Mouse (Mus musculus) right cerebral cortex, adult 2 months (tissue): ENCODE measurements at regions not wholly inside any gene's neighbourhood (a gene's known extent, or its start where the extent isn't known, plus 50 kb on each side); places are given as distances from the start of the nearest gene placed in this dataset.
A peak's percentile ranks its signal among the peaks of the same experiment; 100 is the strongest.

Experiments
- DNase-seq, 2 experiments: peaks; one replicate each; pipeline ENCODE4 v3.0.0; 2021 to 2022; ENCODE audit warnings: low spot score in 2 of 2

DNA sequence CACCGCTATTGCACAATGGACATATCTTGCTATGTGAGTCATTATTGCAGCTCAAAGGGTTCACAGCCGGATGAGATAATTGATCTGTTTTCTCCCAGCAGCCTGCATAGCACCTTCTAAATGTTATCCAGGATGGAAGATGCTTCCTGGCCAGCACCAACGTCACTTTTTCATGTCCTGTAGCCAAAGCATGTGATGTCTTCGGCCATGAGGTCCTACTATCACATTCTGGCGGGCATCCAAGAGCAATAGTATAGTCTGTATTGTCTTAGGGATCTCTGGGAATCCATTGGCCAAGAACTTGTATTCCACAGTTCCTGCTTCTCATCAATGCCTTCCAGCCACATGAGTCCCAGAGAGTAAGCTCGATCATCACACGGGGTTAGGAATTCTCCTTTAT is 70.6 kb downstream of the Npy start:
- DNase-seq, result no peak

DNA sequence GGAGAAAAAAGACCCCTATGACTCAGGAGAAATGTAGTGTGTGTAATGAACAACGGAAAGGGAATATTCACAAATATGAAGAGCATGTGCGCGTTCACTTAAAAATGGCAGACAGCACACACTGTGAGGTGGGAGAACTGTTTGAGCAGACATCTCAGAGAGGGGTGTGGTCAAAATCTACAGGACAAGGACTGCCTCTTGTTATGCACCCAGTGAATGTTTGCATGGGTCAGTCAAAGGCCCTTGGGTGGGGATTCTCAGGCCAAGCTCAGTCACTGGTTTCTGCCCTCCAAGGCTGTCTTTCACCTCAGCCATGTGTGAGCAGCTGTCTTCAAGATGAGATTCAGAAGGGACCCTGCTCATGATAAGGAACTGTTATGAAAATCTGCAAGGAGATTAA is 76.6 kb downstream of the Npy start:
- DNase-seq, result no peak

DNA sequence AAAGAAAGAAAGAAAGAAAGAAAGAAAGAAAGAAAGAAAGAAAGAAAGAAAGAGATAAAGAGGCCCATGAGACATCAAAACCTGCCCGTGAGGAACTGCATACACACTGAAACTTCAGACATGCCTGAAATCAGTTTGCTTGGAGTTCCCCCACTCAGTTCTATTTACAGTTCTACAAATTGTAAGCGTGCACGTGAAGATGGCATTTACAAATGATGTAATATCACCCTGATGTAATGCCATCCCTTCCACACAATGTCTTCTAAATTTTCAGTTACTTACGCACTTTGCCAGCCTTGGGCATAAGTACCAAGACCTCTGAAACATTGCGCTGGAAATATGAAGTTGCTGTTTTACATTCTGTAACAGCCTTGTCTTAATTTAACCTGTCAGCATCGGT is 79.0 kb downstream of the Npy start:
- DNase-seq, result no peak

DNA sequence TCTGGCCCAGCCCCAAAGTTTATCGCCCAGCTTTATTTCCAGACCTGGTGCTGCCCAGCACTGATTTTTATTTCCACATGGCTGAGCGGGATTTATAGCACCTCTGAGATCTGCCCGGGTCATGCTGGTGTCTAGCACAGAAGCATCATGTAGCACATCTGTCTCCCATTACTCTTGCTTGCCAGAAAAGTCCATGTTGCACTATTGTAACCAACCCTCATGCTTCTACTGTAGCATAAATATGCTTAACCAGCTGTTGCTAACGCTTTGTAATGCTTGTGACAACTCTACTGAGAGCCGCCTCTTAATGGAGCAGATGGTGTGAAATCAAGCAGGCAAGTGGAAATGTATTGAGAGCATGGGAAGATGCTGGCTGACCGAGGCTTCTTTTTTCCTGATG is 81.5 kb downstream of the Npy start:
- DNase-seq, result peak; percentile 27 to 29

DNA sequence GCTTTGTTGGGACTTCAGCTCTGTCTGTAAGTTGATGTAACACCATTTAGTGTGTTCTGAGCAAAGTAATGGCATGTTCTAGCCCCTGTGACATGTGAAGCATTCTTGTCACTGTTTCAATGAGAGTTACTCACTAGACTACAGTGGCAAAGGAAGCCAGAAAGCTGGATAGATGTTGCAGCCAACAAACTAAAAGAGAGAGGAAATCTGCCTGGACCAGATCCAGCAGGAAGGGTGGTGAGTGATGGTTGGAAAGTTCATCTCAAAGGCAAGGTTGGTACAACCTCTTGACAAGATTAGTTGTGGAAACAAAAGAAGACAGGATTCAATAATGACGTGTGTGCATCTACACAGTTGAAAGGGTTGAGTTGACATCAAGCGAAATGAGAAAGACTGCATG is 83.9 kb downstream of the Npy start:
- DNase-seq, result no peak

DNA sequence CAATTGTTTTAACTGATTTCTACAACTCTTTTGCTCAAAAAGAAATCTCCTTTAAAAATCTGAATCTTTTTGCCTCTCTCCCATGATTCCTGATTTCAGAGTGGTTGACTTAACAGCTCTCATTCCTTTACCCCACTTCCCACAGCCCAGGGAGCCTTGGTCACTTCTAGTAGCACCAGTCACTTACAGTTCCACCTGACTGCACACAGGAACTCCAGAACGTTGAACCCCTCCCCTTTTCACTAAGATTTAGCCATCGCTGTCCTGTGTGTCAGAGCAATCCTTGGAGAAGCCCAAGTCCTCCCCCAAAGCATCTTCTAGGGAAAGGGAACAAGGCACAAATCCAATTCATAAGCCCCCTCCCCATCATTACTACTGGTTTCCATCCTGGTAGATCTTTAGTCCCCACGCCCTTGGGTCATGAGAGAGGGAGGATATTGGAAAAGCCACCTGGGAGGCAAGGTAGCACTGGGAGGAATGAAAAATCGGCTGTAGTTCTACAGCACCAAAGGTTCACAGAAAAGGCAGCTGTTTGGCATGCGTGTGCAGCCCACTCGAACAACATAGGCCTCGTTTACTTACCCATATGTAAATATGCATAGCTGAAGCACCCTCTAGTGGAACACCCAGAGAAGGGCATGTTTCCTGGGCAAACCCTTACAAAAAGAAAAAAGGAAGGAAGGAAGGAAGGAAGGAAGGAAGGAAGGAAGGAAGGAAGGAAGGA is 96.7 kb downstream of the Npy start:
- peak; percentile 33 to 55 for DNase-seq

DNA sequence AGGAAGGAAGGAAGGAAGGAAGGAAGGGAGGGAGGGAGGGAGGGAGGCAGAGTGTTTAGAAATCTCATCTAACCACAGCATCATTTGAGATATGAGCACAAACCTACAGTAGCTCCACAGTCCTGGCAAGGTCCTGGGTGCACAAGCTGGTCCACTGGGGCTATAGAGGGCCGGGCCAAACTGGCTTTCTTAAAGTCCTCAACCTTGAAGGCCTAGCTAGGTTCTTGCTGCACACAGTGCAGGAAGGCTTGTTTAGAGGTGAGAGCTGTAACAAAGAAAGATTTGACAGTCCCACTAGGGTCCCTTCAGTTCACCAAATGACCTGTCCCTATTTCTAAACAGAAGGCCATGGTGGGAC is 97.3 kb downstream of the Npy start:
- no peak for DNase-seq

DNA sequence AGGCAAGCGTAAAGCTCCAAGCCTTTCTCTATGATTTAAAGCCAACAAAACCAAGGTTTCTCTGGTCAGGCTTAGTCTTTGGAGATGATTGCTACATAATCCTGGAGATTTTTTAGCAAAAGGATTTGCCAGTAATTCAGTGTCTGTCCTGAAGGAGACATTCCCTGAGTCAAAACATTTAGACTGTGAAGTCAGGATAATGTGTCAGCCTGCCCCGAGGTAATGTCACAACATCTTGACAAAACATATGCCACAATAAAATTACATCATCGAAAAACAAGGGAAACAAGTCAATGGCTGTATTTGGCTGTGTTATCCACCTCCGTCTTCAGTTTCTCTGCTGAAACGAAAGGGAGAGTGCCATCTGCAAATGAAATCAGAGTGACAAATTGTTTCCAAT is 101.8 kb downstream of the Npy start:
- no peak for DNase-seq

DNA sequence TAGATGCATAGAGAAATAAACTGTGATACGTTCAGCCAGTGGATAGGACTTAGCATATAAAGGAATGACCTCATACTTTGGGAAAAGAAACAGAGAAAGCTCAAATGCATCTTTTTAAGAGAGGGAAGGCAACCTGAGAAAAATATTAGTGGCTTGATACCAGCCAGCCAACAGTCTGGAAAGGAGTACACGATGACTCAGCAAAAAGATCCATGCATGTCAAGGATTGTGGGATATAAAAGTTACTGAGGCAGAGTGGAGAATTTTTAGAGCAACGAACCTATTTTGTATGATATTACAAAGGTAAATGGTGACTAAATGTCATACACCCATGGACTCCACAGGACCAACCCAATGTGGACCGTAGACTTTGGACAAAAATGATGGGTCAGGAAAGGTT is 105.6 kb downstream of the Npy start:
- no peak for DNase-seq

DNA sequence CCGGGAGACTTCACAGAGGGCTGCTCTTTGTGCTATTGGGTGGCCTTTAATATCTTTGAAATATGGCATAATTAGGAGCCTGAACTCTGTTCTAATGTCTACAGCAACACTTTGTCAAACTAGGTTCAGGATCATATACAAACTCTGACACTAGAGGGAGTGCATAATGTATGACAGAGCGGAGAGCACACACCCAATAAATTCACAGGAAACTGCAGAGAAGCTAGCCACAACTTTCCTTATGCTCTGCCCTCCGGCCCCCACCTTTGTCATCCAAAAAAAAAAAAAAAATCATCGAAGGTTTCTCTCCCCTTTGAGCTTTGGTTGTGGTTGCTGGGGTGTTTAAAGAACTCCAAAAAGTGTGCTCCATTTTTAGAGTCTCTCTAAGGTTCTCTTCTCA is 107.6 kb downstream of the Npy start:
- DNase-seq, result no peak

DNA sequence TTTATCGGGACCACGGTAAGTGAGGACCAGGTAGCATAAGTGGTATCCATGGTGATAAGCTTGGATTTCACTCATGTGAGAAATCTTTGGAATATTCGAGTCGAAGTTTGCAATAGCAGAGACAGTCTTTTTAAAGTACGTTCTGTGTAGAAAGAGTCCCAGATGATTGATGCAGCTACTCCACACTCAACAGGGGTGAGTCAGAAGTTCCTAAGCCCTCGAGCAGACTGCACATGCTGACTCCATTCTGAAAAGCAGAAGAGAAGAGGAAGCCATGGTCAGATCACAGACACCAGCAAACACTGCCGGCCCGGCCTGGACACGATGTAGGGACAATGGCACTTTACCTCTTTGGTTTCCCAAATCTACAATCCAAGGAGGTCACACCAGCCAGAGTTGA is 120.6 kb downstream of the Npy start:
- no peak for DNase-seq

DNA sequence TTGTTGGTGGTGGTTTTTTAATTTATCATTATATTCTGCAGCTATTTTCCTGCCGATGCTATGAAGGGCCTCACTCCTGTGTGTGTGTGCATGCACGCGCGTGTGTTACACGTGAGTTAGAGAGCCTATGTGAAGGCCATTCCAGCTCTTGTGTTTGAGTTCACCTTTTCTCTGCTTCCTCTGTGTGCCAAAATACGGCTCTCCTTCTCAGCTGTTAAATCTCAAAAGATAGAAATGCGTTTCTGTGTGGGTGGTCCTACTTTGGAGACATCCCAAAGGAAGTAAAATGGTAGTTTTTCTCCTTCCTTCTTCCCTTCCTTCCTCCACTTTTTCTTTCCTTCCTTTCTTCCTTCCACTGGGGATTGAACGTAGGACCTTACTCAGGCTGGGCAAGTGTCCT is 136.4 kb downstream of the Npy start:
- DNase-seq, result no peak

DNA sequence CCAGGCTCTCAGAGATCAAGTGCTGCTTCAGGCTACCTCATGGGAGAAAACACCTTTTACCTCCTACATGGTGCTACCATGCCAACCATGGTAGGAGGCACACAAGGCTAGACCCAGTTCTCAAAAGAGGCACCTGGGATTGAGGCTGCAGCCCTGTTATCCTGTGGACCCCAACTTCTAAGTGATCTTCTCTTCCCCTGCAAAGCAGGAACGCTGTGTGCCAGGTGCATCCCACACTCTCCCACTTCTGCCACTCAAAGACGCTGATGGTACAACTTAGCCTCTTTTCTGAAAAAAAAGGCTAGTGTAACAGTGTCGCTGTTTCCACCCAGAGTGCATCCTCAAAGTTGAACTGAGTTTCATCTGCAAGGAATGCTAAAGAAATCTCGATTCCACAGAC is 138.7 kb downstream of the Npy start:
- no peak for DNase-seq

DNA sequence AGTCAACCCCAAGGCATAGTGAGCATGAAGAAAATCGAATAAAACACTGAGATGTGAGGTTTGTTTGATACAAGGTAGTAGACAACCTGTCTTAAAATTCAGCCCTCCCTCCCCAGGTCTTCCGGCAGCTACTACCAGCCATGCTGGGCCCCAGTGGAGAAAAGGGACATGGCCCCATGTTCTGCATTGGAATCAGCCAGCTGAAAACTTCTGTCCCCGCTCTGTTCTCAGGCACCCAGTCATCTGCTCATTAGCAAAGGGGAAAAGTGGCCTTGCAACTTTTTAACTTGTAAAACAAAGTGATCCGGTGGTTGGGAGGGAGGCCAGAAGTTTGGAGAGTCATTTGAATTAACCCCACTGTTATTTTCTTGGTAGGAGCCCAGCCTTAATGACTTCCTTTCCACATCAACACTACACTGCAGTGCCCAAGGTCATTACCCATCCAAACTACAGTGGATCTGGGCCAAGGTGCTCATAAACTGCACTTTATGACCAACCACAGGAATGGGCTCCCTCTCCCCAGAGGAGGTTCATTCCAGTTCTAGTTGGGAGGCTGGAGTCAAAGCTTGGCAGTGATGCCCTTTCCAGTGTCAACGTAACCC is 143.5 kb downstream of the Npy start:
- no peak for DNase-seq

DNA sequence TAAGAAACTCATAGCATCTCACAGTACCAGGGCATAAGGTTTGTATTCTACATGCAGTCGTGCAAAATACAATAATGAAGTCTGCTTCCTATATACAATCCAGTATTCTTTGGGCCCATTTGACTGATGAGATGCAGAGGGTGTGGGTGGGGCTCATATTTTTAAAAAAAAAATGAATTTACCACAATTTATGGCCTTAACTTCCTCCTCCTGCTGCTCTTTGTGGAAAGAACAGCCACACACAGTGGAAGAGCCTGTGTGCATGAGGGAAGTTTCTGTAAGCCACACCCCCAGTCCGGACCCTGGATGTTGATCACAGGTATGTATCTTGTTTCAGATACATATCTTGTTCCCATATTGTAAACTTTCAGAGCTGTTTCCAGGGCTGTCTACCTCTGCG is 143.5 kb upstream of the Mpp6 start:
- no peak for DNase-seq

DNA sequence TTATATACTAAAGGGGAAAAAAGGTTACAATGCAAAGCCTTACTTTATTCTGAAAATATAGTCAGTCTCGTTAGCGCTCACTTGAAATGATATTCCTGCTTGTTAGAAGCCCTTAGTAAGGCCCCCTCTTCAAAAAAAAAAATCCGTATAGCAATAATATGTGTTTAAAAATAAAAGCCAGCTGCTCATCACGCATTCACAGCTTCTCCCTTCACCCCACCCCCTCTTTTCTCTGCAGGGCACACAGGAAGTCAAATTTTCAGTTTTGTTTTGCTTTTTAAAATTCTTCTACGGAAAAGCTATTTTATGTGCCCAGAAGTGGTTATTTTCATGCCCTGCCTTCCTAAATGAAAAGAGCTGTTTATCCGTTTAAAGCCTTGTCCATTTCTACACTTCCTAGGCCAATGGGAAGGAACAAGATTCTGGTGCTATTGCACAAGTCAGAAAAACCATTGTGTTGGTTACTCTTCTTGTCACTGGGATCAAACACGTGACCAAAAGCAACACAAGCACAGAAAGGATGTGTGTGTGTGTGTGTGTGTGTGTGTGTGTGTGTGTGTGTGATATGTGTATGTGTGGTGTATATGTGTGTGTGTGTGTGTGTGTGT is 136.7 kb upstream of the Mpp6 start:
- DNase-seq, result no peak

DNA sequence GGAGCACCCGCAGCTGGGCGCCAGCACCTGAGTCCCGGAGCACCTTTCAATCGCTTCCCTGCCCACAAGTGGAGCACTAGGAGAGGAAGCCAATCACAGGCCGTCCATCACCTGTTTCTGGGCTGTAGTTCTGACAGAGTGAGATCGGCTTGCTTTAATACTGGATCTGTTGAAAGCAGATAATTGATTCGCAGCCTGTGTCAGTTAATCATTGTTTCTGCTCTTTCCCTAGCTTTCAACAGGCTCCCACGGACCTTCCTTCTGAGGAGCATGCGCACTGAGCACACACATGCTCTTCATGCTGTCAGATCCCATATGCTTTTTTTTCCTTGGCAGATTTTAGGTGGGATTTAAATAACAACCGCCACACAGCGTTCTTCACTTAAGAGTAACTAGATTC is 132.3 kb upstream of the Mpp6 start:
- peak; percentile 53 to 59 for DNase-seq

DNA sequence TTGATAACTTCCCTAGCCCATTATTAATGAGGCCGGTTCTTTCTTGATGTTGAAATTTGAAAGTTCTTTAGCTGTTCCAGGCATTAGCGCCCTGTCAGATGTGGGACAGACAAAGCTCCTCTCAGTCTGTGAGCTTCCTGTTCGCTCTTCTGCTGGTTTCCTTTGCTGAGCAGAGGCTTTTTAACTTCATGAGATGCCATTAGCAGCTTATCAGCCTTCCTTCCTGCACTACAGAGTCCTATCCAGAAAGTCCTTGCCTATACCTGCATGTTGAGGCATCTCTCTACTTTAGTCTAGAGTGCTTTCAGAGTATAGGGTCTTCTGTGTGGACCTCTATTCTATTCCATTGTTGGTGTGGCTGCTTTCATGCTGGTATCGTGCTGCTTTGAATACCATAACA is 126.3 kb upstream of the Mpp6 start:
- no peak for DNase-seq

DNA sequence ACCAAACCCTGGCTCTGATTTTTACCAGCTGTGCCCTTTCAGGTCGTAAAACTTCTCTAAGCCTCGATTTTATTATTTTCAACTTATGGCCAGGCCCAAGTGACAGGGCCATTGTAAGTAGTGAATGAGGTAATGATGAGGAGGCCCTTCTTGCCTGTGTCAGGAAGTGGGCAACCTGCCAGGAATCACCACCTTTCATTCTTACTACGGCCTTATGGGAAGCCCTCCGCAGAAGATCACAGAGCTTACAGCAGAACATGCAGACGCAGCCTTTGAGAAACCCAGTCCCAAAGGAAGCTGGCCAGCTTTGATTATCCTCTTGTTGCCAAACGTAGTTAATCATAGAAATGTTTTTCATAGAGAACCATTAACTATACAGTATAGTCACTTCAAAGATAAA is 124.9 kb upstream of the Mpp6 start:
- DNase-seq, result no peak

DNA sequence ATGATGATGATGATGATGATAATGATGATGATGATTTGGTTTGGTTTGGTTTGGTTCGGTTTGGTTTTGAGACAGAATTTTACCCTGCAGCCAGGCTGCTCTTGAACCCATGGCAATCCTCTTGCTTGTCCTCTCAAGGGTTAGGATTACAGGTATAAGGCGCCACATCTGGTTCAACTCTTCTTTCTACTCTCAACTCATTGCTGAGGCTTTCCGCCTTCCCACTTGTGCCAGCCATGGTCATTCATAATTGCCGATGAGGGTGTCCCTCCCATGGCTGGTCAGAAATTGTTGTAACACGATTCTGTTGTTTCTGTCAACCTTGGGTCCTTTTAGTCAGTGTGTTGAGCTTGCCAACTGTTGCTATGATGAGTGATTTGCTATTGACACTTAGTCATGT is 122.9 kb upstream of the Mpp6 start:
- no peak for DNase-seq

DNA sequence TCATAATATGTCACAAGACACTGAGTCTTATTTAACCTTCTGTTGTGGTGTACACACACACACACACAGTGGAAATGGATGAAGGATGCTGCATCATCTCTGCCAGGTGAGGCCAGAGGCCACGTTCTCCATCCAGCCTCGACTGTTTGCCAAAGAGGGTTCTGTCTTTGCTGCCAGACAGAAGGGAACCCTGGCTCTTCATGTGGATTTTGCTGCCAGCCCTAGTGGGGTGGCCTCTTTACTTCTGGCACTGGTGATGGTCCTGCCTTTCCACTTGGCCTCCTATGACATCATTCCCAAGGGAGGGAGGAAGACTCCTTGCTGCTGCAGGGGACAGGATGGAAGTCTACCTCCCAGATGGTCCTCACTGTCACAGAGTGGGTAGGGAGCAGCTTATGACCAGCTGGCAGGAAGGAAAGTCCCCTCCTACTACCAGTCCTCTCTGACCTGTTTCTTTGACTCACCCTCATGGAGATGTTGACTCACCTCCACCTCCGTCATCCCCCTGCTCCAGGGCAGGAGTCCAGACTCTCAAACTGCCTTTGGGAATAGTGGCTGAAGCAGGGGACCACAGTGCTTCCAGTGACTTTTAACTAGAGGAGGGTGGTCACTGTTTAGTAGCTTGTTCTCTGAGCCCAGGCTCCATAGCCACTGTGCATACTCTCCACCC is 122.4 kb upstream of the Mpp6 start:
- no peak for DNase-seq

DNA sequence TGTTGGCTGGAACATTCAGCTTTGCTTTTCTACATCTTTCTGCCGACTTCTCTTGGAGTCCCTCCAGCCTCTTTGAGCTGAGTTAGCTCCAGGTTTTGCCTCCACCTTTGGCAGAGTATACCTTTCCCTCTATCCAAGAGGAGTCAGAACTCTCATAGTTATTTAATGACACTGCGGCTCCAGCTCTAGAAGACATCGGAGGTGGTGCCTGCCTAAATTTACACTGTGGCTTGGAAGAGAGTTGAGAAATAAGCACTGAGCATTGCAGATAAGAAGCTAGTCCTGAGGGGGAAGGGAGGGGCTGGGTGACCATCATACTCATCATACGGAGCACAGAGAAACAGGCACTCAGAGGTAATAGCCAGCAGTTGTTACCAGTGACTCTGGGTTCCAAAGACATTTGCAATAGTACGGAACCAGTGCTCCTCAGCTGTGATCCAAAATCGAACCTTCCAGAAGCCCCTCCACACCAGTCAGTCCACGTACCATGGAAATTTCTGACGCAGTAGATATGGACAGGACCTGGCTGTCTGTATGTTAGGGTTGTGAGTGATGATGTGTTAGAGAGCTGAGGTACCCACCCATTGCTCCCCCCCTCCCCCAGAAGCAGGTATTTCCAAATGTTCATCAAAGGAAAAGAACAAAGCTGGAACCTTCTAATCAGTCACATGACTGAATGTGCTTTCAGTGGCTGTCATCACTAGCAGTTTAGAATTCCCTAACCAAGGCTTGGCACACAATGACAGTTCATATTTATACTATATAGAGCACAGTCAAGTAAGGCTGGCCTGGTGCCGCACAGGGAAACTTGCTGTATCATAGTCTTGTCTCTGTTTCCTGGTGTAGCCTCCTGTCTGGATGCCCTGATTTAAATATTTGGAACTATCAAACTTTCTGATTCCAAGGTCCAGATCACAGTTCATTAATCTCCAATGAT is 120.2 kb upstream of the Mpp6 start:
- no peak for DNase-seq
